Mouse (Mus musculus) stomach, postnatal 0 days (tissue): ENCODE data around the gene Cdc20b. TPM values are rescaled to one million over a fixed set of nuclear protein-coding genes. Genes with fewer than 3 reads are reported as not detected.

ENCODE experiments used
- ATAC-seq: fragments of 200-750 bp; cut with Nextera tagmentation; 2 replicates; pipeline ENCODE4 v1.8.0; 2017; ENCODE audit not compliant: low FRiP score, low TSS enrichment
- DNase-seq: peaks from one replicate; pipeline ENCODE4 v3.0.0-alpha.2; 2016; ENCODE audit warnings: low spot score
- H3K27ac ChIP-seq: fragments of 300-500 bp; sonication (generic); replicated peaks from 2 replicates; pipeline ENCODE4 v1.5.1; 2014; ENCODE audit warnings: mild to moderate bottlenecking, control low read depth
- H3K27me3 ChIP-seq: fragments of 300-500 bp; sonication (generic); 2 replicates; pipeline ENCODE4 v1.6.1; 2014; ENCODE audit warnings: low read length; ENCODE audit not compliant: control insufficient read depth, insufficient read depth
- H3K36me3 ChIP-seq: fragments of 300-500 bp; sonication (generic); 2 replicates; pipeline ENCODE4 v1.6.1; 2014; ENCODE audit warnings: low read length, mixed read lengths; ENCODE audit not compliant: control insufficient read depth, insufficient read depth
- H3K4me1 ChIP-seq: fragments of 300-500 bp; sonication (generic); replicated peaks from 2 replicates; pipeline ENCODE4 v1.6.1; 2014; ENCODE audit warnings: antibody characterized with exemption; ENCODE audit not compliant: control insufficient read depth, insufficient read depth
- H3K4me2 ChIP-seq: fragments of 300-500 bp; sonication (generic); replicated peaks from 2 replicates; pipeline ENCODE4 v1.6.1; 2014; ENCODE audit warnings: low read depth, mild to moderate bottlenecking, control low read depth, moderate library complexity
- H3K4me3 ChIP-seq: fragments of 300-500 bp; sonication (generic); 2 replicates; pipeline ENCODE4 v1.5.1; 2014; ENCODE audit warnings: low read depth, low read length, control low read depth
- H3K9ac ChIP-seq: fragments of 300-500 bp; sonication (generic); 2 replicates; pipeline ENCODE4 v1.6.1; 2014; ENCODE audit warnings: mild to moderate bottlenecking, low read length, control low read depth, mixed read lengths
- H3K9me3 ChIP-seq: fragments of 300-500 bp; sonication (generic); 2 replicates; pipeline ENCODE4 v1.6.1; 2016; ENCODE audit warnings: low read length; ENCODE audit not compliant: control insufficient read depth
- CTCF ChIP-seq: IDR thresholded peaks from 2 replicates; pipeline ENCODE4 v1.5.1; 2016; ENCODE audit warnings: antibody characterized with exemption, low read depth, mild to moderate bottlenecking, moderate library complexity
- EP300 ChIP-seq: optimal IDR thresholded peaks from 2 replicates; pipeline ENCODE3; 2016; ENCODE audit warnings: antibody characterized with exemption
- WGBS: fragments of 180-500 bp; shearing (Covaris S2); extraction: QIAGEN DNeasy Blood & Tissue Kit; methylation state at CpG from one replicate; pipeline ENCODE4 v1.1.7; 2014; 5-methylcytosine and 5-hydroxymethylcytosine counted together
- polyA plus RNA-seq: library from polyadenylated mRNA; unstranded; fragments of >200 nt; fragmentation: Nextera tagmentation; extraction: Ambion mirVana; gene quantifications from 2 replicates; pipeline ENCODE4 v1.2.1, GENCODE M21; 2015

Cdc20b gene
- polyA plus RNA-seq, 1 experiment from 2014 or later = not detected

DNA sequence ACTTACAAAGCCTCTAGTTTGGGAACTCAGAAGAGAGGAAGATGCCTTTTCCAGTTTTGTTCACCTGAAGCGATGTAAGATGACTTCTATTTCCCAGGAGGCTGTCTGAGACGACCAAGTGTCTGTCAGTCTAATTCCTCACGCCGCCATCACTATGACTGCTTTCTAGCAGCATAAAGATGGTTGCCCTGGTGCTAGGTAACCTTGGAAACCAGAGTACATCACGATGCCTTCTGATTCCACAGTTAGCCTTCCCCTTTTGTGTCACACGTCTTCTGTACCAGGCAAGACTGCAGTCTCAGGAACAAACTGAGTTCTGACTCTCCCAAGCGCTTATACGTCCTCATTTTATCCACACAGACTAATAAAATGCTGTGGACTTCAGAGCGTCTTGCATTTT is 44.1 kb downstream of the Cdc20b start:
- Histone ChIP-seq H3K4me2 (no peak overlapping the region), H3K4me3 (no peak overlapping the region), H3K36me3 (no peaks in the 10 kb centered on the region), H3K9ac (no peak overlapping the region), H3K27me3 (no peaks in the 10 kb centered on the region), H3K9me3 (no peaks in the 10 kb centered on the region), H3K4me1 (no peaks in the 10 kb centered on the region), H3K27ac (no peak overlapping the region)
- ATAC-seq (no peak), DNase-seq (no peak)
- TF ChIP-seq CTCF (no peak), EP300 (no peak)
- WGBS = 83% methylated on average over 9 of the region's 9 CpGs

- TF ChIP-seq EP300 = no peak
- no peak for TF ChIP-seq CTCF
- Histone ChIP-seq H3K4me3 (no peak overlapping the region), H3K36me3 (no peaks in the 10 kb centered on the region), H3K4me2 (no peak overlapping the region), H3K9me3 (no peaks in the 10 kb centered on the region), H3K27me3 (no peaks in the 10 kb centered on the region), H3K4me1 (no peaks in the 10 kb centered on the region), H3K9ac (no peak overlapping the region), H3K27ac (no peak overlapping the region)
- ATAC-seq = no peak
- 68% methylated on average over 1 of the region's 1 CpGs for WGBS
- DNase-seq = no peak
Observed at GRCm38 (mm10) chr13:113082101-113082500, 47.2 kb downstream of the Cdc20b start.

DNA sequence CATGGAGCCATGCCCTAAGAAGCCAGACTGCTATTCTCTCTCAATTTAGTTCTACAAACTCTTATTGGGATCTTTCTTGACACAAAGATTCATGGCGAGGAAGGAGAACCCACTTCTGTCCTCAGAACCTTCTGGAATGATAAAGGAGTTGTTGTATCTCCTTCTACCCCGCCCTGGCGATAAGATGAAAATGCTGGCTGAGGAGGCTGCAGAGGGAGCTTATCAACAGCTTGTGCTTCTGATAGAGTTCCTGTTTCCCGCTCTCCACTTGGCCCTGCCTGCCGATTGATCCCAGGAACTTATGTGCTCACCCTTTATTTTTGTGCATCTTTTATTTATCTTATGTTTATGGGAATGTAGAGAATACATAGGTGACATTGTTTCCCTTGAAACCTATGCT is 49.8 kb downstream of the Cdc20b start:
- ATAC-seq (no peak), DNase-seq (no peak)
- TF ChIP-seq CTCF (no peak), EP300 (no peak)
- H3K27ac ChIP-seq = no peak overlapping the region
- no peaks in the 10 kb centered on the region for H3K4me1 ChIP-seq
- H3K4me2 ChIP-seq = no peak overlapping the region
- WGBS = 56% methylated on average over 5 of the region's 5 CpGs
- H3K27me3 ChIP-seq = no peaks in the 10 kb centered on the region
- H3K9me3 ChIP-seq = no peaks in the 10 kb centered on the region
- no peaks in the 10 kb centered on the region for H3K36me3 ChIP-seq
- no peak overlapping the region for H3K4me3 ChIP-seq
- H3K9ac ChIP-seq = no peak overlapping the region

DNA sequence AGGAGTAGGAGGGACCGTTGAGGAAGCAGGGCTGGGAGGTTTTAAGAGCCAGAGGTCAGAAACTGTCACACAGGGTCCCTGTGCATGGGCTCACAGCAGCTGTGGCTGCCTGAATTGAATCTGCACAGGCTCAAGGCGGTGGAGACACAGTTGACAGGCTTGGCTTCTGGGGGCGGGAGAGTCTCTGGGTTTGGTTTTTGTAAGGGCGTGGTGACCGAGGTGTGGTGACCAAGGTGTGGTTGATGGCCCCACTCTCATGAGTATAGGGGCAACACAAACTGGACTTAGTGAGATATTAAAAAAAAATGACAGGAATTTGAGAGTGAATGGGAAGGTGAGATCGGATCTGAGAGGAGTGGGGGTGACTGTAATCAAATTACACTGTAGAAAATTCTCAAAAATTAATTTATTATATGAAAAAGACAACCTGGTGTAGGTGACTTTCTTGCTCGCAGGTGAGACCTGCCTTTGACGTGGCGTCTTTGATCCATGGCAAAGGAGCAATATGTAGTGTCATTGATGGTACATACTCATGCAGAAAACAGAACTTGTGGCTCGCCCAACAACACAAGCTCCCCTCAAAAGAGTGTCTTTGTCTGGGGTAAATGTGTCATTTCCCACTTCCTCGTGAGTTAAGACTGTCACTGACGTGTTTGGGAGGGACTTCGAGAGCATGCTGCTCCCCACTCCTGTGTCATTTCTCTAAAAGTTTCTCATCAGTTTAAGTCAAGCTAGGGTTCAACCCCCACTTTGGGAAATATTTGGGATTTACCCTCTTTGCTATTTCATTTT is 52.5 kb downstream of the Cdc20b start:
- Histone ChIP-seq H3K27ac (no peak overlapping the region), H3K4me2 (no peak overlapping the region), H3K4me1 (no peaks in the 10 kb centered on the region), H3K36me3 (no peaks in the 10 kb centered on the region), H3K9me3 (no peaks in the 10 kb centered on the region), H3K27me3 (no peaks in the 10 kb centered on the region), H3K4me3 (no peak overlapping the region), H3K9ac (no peak overlapping the region)
- no peak for DNase-seq
- 76% methylated on average over 13 of the region's 13 CpGs for WGBS
- TF ChIP-seq CTCF = no peak
- no peak for TF ChIP-seq EP300
- no peak for ATAC-seq

- no peaks in the 10 kb centered on the region for H3K36me3 ChIP-seq
- no peak for DNase-seq
- no peak overlapping the region for H3K4me3 ChIP-seq
- no peaks in the 10 kb centered on the region for H3K9me3 ChIP-seq
- no peaks in the 10 kb centered on the region for H3K4me1 ChIP-seq
- 59% methylated on average over 8 of the region's 8 CpGs for WGBS
- no peak overlapping the region for H3K4me2 ChIP-seq
- H3K9ac ChIP-seq = no peak overlapping the region
- TF ChIP-seq CTCF (no peak), EP300 (no peak)
- H3K27me3 ChIP-seq = no peaks in the 10 kb centered on the region
- H3K27ac ChIP-seq = no peak overlapping the region
- no peak for ATAC-seq
Observed at GRCm38 (mm10) chr13:113090489-113090888, 55.6 kb downstream of the Cdc20b start.

DNA sequence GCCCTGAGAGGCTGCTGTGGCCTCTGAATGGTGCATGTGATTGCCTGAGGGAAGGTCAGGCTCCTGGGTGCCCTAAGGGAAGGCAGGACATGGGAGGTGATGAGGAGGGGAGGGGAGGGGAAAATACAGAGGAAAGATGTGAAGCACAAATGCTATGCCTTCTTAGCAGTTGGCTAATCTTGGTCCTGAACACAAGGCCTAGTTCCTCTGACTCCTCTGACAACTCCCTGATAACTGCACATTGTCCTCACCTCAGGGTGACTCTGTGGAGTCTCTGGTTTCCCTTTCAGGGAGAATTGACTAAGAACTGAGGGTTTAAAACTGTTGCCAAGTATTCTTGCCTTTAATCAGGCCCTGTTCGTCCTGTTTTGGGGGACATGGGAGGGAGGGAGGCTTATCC is 59.7 kb downstream of the Cdc20b start:
- DNase-seq = no peak
- TF ChIP-seq EP300 (no peak), CTCF (no peak)
- H3K4me2 ChIP-seq = no peak overlapping the region
- H3K9ac ChIP-seq = no peak overlapping the region
- H3K4me3 ChIP-seq = no peak overlapping the region
- WGBS = 50% methylated on average over 1 of the region's 1 CpGs
- H3K36me3 ChIP-seq = no peaks in the 10 kb centered on the region
- no peaks in the 10 kb centered on the region for H3K27me3 ChIP-seq
- ATAC-seq = no peak
- no peaks in the 10 kb centered on the region for H3K4me1 ChIP-seq
- no peak overlapping the region for H3K27ac ChIP-seq
- H3K9me3 ChIP-seq = no peaks in the 10 kb centered on the region
